Mouse (Mus musculus): Measurements from ENCODE around the gene Mboat2.

Mboat2 gene

DNA sequence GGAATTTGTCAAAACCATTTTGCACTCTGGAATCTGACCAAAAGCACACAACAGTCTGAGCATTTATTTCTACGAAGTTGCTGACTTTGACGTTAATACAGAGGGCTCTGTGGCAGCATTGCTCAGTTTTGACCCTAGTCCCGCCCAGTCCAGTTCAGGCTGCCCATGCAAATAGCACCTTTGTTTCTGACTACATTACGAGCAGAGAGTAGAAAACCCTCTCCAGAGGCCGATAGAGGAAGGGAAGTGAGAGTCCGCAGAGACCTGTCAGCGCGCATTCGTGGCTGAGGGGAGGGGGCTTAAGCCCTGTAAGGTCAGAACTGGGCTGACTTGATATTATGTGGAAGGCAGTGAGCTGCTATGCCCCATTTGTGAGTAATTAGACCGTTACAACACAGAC, 69.0 kb downstream of the Mboat2 start:
- in situ Hi-C loops (cut with MboI, MseI): no loop called here

- in situ Hi-C loops (cut with MboI, MseI): no loop called here
Observed at GRCm38 (mm10) chr12:24902736-24903135, 72.1 kb downstream of the Mboat2 start.

DNA sequence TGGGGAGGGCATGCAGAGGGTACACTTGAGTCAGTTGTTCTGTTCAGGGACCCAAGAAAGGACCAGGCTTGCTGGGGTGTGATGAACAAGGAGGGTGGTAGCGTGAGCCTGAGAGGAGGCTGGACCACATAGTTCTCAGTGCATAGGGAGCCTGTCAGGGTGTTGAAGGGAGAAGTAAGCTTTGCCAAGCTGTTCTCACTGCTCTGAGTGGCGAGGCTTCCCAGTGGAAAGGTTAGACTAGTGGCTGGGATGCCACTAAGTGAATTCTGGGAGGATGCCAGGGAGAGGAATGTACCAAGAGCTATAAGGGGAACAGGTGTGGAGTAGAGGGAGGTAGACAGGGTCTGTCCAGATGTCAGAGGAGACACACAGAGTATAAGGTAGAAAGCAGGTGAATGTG, 77.2 kb downstream of the Mboat2 start:
- in situ Hi-C loops (cut with MboI, MseI): no loop called here

GRCm38 (mm10) chr12:24909679-24910078, 79.0 kb downstream of the Mboat2 start:
- in situ Hi-C loops (cut with MboI, MseI): no loop called here

- in situ Hi-C loops (cut with MboI, MseI): no loop called here
Observed at GRCm38 (mm10) chr12:24912174-24912573, 81.5 kb downstream of the Mboat2 start.

DNA sequence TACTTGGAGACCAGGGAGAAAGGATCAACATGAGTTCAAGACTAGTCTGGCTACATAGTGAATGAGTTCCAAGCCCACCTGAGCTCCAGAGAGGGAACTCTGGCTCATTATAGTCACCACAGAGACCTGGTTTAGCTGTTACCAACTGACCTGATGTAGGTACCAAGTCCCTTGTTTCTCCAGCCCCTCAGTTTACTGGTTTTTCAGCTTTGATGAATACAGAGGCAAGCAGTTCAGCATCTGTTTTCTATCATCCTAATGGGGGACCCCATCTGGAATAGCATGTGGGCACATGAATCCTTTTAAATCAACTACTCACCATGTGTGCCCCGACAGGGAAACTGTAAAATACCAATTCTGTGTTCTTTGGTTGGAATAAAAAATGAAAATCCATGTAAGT, 82.2 kb downstream of the Mboat2 start:
- in situ Hi-C loops (cut with MboI, MseI): no loop called here

GRCm38 (mm10) chr12:24918575-24919262, 88.0 kb downstream of the Mboat2 start:
- in situ Hi-C loops (cut with MboI, MseI): no loop called here

GRCm38 (mm10) chr12:24920861-24921260, 90.2 kb downstream of the Mboat2 start:
- in situ Hi-C loops (cut with MboI, MseI): no loop called here

- in situ Hi-C loops (cut with MboI, MseI): no loop called here
Observed at GRCm38 (mm10) chr12:24924003-24924402, 93.3 kb downstream of the Mboat2 start.

DNA sequence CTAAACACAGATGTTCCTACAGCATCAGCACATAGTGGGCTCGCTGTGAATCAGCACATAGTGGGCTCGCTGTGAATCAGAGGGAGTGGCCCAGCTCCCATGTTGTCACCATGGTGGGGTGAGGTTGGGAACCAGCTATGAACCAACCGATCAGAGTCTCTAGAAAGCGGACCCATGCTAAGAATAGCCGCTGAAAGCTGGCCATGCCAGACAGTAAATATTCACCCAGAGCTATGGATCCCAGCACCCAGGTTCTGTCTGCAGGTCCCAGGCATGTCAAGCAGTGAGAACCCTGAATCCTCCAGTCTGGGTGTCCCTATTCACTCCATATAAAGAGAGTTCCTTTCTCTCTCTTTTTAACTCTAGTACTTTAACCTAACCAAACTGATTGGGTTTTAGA, 94.6 kb downstream of the Mboat2 start:
- in situ Hi-C loops (cut with MboI, MseI): no loop called here

- in situ Hi-C loops (cut with MboI, MseI): no loop called here
Observed at GRCm38 (mm10) chr12:24925684-24926083, 95.0 kb downstream of the Mboat2 start.

DNA sequence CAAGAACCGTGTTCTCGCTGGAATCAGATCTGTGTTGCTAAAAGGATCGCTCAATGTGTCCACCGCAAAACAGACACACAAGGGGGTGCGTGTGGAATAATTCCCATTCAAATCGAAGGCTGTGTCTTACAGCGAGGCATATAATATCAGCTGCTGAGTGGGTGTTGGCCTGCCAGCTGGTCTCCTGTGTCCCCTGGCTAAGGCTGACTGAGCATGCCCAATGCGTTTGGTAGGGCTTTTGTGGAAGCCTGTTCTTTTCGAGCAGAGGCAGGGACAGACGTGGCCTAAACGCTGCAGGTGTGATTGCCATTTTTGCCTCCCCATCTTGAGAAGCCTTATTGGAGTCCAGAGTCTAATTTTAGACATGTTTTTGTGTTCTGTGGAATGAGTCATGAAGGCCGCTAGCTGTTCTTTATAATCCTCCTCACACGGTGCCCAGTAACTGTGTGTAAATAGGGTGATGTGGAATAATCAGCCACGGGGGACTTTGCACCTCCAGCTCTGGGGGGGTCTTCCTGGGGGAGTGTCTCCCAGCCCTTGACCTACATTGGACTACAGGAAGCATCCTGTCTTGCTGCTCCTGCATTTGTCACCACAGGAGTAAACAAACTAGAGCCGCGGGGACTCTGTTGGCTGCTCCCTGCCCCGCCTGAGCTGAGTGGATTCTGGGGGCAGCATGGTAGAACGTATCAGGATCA, 97.5 kb downstream of the Mboat2 start:
- in situ Hi-C loops (cut with MboI, MseI): no loop called here

GRCm38 (mm10) chr12:24929043-24929442, 98.4 kb downstream of the Mboat2 start:
- in situ Hi-C loops (cut with MboI, MseI): no loop called here

- in situ Hi-C loops (cut with MboI, MseI): no loop called here
Observed at GRCm38 (mm10) chr12:24930760-24931159, 100.1 kb downstream of the Mboat2 start.

GRCm38 (mm10) chr12:24932120-24932519, 101.4 kb downstream of the Mboat2 start:
- in situ Hi-C loops (cut with MboI, MseI): no loop called here

- in situ Hi-C loops (cut with MboI, MseI): no loop called here
Observed at GRCm38 (mm10) chr12:24933206-24933775, 102.6 kb downstream of the Mboat2 start.

DNA sequence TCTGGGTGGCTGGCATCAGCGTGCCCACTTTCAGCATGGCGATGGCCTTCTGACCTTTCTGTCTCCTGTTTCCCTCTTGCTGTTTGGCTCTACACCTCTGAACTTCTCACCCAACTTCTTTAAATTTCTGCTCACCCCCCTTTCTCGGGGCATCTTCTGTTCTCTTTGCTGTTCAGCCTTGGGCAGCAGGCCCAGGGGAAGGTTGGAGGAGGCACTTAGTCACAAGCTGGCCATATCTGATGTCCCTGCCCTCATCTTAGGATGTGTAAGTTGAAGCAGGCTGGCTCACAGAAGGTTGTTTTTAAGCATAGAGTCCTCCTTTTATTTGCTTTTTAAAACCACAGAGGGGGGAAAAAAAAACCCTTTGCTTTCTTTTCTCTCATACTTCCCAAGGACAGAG, 103.3 kb downstream of the Mboat2 start:
- in situ Hi-C loops (cut with MboI, MseI): no loop called here

DNA sequence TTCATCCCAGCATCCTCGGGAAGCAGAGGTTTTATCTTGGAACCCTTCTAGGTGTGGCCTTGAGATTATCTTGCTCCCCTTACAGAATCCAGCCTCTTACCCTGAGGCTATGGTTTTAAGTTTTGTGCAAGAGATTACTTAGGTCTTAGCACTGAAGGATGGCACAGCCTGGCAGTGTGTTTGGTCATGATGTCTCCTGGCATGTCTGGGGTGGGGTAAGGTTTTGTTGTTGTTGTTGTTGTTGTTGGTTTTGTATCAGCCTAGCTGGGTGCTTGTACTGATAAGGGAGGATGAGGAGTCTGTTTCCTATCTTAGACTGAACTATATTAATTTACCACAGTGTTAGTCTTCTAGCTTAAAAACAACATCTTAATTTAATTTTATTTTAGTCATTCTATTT, 105.6 kb downstream of the Mboat2 start:
- in situ Hi-C loops (cut with MboI, MseI): no loop called here

GRCm38 (mm10) chr12:24939372-24939771, 108.7 kb downstream of the Mboat2 start:
- in situ Hi-C loops (cut with MboI, MseI): no loop called here

DNA sequence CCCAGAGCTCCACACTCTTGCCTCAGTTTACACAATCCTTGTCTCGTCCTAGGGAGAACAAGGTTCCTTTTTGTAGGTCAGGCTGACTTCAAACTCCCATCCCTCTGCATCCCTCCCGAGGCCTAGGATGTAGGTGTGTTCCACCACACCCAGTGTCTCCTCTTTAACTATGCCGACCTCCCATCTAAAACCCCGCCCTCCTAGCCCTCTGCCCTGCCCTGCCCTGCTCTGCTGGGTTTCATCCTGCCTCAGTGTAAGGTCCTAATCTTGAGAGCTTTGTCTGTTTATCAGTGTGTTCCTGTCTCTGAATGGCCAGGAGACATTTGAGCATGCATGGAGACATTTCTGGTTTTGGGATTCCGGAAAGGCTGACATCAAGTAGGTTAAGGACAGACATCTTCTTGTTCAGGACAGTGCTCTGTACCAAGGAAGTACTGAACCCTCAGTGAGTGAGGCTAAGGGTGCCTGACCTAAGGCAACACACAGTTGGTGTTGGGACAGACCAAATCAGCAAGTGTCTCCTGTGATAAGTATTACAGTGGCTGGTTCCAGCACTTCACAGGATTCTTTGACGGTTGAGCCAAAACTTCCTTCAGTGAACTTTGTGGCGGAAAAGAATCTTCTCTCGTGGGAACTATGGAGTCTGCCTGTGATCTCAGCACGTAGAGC, 112.1 kb downstream of the Mboat2 start:
- in situ Hi-C loops (cut with MboI, MseI): no loop called here

DNA sequence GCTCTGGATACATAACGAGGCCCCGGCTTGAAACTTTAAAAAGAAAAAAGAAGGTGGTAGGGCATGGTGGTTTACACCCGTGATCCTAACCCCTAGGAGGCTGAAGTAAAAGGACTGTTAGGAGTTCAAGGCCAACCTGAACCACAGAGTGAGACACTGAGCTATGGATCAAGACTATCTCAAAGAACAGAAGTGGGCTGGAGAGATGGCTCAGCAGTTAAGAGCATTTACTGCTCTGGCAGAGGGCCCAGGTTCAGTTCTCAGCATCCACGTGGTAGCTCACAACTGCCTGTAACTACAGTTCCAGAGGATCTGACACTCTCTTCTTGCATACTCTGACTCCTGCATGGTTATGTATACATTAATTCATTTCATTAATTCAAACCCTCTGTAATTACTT, 112.7 kb downstream of the Mboat2 start:
- in situ Hi-C loops (cut with MboI, MseI): no loop called here

DNA sequence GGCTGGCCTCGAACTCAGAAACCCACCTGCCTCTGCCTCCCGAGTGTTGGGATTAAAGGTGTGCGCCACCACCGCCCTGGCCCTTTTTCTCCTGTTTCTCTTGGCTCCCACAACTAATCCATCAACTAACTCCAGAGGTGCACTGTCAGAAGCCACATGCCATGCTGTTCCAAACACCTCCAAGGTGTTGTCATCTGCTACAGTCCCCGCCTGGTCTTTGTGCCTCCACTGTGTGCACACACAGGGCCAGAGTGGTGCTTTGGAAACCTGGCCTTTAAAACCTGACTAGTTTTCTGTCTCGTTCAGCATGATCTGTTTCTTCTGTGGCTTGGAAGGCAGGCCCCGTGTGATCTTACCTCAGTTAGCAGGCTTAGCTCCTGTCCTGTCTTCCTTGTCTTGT, 113.9 kb downstream of the Mboat2 start:
- in situ Hi-C loops (cut with MboI, MseI): no loop called here
